Mouse (Mus musculus) B cell, adult 2 months (primary cell): ENCODE data around the gene Dpep2nb.
"Not testable (repeated sequence)": the region's sequence is repeated elsewhere in the genome, so short reads cannot be mapped to it uniquely, and the experiment has no call there.

Experiments used
- DNase-seq, 2 experiments: peaks; one replicate each; pipeline ENCODE4 v3.0.0; 2022

The Dpep2nb gene

DNA sequence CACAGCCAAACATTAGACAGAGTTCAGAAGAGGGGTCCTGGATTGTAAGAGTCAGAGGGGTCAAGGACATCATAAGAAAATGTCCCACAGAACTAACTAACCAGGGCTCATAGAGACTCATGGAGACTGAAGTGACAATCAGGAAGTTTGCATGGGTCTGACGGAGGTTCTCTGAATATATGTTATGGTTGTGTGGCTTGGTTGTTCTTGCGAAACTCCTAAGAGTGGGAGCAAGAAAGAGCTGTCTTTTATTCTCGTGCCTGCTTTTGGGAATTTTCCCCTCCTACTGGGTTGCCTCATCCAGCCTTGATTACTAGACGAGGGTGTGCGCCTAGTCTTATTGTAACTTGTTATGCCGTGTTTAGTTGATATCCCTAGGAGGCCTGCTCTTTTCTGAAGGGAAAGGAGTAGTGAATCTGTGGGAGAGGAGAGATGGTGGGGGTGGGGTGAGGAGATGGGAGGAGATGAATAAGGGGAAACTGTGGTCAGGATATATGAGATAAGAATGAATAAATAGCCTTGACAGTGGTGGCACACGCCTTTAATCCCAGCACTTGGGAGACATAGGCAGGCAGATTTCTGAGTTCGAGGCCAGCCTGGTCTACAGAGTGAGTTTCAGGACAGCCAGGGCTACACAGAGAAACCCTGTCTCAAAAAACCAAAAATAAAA, 1.1 kb downstream of the Dpep2nb start:
- no peak for DNase-seq

DNA sequence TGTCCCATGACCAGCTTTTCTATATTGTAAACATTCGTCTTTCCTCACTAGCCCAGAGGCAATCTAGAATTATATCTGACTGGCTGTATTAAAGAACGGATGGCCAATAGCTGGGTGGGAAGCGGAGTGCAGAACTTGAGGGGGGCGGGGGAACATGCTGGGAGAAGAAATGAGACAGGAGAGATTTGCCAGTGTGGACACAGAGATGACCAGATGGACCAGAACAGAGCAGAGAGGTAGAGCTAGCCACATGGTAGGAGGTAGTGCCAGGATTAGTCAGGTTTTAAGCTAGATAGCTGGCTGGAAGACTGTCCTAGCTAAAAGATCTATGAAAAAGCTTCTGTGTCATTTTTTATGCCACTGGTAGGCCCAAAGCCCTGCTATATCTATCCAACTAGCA, 3.9 kb downstream of the Dpep2nb start:
- no peak for DNase-seq

DNA sequence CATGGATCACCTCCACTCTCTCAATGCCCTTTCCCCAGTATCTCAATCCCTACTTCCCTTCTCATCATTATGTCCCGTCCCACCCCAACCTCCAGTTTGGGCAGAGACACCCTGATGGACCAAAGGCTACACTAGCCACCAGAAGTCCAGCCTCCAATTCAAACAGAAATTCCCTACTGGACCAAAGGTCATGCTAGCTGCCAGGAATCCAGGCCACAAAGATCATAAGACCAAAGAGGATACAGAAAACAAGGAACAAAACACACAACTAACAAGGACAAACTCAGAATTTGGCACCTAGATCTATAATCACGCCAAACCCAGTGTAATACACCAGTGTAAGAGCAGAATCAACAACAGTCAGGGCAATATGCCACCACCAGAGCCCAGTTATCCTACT, 6.8 kb downstream of the Dpep2nb start:
- DNase-seq: no peak

DNA sequence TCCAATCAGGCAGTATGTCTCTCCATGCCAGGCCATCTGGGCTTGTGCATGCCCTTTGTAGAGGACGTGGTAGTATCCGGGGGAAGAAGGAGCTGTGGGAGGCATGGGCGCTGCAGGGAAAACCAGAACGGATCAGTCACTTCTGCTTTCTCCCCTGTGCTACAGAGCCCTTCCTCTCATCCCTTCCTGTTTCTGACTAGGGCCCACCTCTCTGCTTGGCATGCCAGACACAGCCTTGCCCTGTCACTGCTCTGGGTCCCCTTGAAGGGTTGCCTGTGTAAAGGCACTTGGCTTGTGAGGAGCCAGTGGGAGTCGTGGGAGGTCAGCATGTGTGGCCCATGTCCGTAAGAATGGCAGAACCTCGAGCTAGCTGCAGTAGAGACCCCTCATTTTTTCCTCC, 9.4 kb downstream of the Dpep2nb start:
- peak; percentile 38 for DNase-seq

DNA sequence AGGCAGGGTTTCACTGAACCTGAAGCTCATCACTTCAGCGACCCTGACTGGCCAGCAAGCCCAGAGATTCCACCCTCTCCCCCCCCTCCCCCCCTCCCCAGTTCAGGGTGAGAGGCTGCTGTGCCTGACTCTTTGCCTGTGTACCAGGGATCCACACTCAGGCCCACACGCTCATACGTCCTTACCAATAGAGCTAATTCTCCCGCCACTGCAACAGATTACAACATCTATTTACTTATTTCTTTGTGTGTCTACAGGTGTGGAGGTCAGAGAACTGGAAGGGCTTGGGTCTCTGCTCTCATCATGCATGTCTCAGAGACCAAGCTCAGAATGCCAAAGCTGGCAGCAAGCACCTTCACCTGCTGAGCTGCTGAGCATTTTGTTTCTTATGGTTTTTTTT, 12.5 kb downstream of the Dpep2nb start:
- no peak for DNase-seq

DNA sequence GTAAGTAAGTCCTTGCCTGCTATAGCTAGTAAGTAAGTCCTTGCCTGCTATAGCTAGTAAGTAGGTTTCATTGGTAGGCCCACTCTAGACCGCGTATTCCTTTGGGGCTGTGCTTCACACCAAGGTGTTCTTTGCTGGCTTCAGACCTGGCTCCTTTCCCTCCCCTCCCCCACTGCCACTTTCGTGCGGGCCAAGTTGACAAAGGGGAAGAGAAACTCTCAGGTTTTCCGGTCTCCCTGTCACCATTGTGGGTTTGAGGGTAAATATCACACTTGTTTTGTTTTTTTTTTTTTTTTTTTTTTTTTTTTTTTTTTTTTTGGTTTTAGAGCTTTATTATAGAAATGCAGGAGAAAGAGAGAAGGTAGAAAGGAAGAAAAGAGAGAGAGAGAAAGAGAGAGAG, 13.3 kb downstream of the Dpep2nb start:
- peak; percentile 92 to 94 for DNase-seq

DNA sequence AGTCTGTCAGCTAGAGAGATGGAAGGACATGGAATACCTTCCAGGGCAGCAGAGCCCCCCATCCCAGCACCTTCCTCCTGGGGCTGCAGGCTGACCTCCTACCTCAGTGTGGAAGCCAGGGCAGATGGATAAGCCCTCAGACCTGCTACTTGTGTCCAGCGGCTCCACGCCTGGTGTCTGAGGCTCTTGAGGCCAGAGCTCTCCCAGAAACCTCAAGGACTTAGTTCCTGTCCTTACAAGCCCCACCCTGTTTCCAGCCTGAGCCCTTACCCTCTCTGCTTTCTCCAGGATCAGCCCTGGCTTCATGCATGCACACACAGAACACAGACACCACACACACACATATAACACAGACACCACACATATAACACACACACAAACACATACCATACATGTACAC, 14.2 kb downstream of the Dpep2nb start:
- DNase-seq: no peak

DNA sequence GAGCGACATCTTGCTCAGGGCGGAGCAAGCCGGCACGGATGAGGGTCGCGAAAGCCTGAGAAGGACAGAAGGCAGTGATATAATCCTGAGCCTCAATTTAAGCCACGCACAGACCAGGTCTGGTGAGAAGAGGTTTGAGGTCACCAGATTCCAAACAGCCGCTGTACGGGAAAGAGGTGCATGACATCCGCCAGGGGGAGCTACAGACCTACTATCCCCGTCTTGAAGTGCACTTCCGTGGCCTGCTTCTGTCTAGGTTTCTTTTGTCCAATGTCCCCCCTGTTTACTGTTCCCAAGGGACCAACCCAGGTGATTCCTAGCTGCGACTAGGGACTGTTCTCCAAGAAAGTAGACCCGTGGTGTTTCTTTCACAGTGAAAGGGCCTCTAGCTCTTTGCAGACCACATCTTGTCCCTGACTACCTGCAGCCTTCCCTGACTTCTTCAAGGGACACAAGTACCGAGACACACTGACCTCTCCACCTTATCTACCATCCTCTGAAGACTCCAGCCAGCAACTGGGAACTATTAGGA, 14.9 kb downstream of the Dpep2nb start, which contains the start of gene Dus2:
TSS of gene Dus2 (plus strand) at position 482 of the 532 bp plus-strand sequence.
- DNase-seq: peak; percentile 92 to 93

DNA sequence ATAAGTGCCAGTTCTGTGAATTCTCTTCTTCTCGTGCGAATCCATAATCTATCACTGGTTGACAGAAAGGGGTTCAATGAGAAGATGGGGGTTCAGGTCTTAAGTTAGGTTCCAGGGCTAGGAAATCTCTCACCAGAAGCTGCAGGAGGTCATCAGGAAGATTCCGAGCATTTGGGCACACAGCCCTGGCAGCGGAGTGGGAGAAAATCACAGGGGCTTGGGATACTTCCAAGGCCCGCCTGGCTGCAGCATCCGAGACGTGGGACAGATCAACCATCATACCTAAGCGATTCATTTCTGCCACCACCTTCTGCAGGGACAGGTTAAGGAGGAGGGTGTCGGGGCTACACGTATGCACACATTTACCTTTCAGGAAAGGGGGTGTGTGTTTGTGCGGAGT, 17.2 kb downstream of the Dpep2nb start:
- no peak for DNase-seq

DNA sequence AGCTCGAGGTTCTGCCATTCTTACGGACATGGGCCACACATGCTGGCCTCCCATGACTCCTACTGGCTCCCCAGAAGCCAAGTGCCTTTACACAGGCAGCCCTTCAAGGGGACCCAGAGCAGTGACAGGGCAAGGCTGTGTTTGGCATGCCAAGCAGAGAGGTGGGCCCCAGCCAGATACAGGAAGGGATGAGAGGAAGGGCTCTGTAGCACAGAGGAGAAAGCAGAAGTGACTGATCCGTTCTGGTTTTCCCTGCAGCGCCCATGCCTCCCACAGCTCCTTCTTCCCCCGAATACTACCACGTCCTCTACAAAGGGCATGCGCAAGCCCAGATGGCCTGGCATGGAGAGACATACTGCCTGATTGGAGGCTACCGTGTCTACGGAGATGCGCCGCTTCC, 22.4 kb downstream of the Dpep2nb start:
- not testable (repeated sequence) for DNase-seq

DNA sequence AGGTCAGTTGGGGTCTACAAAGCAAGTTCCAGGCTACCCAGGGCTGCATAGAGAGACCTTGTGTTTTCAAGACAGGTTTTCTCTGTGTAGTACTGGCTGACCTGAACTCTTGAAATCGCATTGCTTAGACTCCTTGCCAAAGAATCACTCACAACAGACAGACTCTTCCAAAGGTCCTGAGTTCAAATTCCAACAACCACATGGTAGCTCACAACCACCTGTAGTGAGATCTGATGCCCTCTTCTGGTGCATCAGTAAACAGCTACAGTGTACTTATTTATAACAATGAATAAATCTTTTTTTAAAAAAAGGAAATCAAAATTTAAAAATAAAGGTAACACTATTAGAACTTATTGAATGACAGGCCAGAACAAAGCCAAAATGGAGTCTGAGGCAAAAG, 24.6 kb downstream of the Dpep2nb start:
- no peak for DNase-seq

DNA sequence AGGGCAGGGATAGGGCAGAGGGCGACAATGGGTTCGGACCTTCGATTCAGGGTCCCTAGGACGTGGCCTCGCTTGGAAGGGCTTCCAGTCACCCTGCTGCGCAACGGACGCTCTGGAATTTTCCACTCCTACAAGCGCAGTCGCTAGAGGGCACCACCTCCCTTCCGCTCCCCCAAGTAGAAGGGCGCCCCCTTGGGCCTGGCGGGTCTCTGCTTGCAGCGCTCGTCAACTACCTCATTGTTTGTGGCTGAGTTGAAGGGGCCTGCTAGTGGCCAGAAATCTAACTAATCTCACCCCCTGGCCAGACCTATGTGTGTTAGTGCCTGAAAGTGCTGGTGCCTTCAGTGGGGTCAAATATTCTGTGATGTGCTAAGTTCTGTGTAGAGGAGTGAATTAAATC, 26.4 kb downstream of the Dpep2nb start, which contains the start of gene Dpep3:
TSS of gene Dpep3 (minus strand) at position 105 of the 400 bp plus-strand sequence.
- no peak for DNase-seq

DNA sequence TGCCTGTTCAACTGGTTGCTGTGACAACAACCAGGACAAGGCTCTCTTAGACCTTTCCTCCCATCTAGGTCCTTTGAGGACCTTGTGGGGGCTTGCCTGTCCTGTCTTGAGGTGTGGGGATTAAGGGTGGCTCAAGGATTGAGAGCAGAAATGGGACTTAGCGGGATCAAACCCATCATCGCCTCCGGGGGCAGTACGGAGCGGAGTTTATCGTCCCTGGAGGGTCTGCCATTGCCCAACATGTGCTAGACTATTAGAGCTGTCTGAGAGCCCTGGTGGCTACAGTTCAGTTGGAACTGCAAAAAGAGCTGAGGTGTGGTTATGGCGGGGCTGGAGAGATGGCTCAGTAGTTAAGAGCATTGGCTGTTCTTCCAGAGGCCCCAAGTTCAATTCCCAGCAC, 30.4 kb downstream of the Dpep2nb start:
- no peak for DNase-seq

DNA sequence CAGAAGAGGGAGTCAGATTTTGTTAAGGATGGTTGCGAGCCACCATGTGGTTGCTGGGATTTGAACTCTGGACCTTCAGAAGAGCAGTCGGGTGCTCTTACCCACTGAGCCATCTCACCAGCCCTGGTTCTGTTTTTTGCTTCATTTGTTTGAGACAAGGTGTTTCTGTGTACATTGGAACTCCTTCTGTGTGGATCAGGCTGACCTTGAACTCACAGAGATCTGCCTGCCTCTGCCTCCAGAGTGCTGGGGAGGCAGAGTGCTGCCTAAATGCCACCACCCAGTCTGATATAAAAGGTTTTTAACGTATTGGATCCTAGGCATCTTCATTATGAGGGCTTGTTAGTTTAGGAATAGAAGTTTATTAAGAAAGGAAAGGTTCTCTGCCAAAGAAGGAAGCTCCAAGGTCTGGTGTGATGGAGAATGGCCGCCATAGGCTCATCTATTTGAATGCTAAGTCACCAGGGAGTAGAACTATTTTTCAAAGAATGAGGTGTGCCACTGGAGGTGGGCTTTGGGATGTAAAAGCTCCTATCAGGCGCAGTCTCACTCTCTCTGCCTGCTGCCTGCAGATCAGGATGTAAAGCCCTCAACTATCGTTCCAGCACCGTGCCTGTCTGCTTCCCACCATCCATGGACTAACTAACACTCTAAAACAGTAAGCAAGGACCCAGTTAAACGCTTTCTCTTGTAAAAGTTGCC, 34.6 kb downstream of the Dpep2nb start:
- no peak for DNase-seq

DNA sequence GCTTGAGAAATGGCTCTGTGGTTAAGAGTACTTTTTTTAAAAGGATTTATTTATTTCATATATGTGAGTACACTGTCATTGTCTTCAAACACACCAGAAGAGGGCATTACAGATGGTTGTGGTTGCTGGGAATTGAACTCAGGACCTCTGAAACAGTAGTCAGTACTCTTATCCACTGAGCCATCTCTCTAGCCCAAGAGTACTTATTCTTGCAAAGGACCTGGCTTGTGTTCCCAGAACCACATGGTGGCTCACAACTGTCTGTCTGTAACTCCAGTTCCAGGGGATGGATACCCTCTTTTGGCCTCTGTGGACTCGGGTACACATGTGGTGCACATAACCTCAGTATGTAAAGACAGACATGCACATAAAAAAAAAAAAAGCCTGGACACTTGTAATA, 36.4 kb downstream of the Dpep2nb start:
- no peak for DNase-seq

DNA sequence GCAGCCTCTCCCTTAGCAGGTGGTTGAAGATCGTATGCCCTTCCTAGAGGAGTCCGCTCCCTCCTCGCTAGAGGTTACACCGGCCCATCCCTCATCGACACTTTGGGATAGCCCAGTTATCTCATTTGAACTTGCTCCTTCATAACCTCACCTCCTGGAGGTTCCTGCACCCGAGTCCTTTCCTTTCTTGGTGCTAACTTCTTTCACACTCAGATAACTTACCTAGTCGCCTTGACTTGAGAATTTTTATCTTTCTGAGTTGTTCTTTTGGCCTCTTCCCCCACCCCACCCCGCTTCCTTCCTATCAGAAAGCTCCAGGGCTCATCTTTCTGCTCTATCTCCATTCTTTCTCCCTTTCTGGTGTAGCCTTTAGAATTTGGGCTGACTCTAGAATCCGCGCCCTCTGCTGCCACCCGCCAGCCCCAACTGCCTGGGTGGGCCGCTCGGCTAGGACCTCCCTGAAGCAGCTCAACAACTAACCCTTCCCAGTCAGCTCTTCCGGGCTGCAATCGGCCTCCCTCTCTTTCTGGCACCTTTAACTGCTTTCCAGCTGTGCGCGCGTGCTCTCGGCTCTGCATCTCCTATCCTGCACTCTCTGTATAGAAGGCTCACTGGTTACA, 39.0 kb downstream of the Dpep2nb start:
- DNase-seq: peak; percentile 14

DNA sequence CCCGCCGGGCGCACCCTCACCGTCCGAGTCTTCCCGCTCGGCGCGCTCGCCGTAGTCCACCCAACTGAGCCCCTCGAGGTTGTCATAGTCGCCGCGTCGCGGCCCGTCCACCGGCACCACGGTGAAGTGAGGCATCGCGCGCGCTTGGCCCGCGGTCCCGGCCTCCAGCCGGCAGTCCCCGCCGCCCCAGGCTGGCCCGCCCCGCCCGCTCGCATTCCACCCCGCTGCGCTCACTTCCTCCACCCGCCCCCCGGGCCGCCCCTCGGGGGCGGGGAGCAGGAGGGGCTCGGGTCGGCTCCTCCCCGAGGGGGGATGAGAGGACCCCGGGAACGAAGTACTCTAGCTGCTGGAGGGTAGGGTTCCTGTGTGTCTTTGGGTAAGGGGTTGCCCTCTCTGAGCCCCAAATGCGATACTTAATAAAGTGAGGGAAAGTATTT, 39.9 kb downstream of the Dpep2nb start, which contains the start of gene Slc12a4:
TSS of gene Slc12a4 (minus strand) at position 193 of the 437 bp plus-strand sequence.
- peak; percentile 77 to 79 for DNase-seq

DNA sequence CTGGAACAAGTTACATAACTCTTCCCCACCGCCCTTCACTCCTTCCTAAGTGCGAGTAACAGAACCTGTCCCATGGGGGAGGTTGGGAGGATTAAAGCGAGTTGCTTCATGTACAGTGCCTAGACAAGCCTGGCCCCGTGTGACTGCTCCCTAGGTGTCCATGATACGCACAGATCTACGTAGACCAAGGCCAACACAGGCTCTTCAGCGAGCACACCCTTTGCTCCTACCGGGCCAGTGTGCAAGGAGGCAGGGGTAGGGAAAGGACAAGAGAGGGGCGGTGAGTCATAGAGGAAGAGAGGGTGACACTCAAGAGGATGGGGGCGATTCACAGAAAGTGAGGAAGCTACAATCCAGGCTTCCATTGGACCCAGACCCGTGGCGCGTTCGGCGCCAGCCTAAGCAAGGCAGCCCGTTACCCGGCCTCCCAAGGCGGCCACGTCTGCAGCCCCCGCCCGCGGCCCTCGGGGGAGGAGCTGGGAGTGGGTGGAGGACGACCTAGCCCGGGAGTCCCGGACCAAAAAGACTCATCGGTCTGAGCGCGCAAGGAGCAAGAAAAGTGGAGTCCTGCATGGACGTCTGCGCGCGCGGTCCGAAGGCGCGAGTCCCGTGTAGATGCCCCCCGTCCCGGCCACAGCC, 40.4 kb downstream of the Dpep2nb start:
- peak; percentile 45 to 52 for DNase-seq

DNA sequence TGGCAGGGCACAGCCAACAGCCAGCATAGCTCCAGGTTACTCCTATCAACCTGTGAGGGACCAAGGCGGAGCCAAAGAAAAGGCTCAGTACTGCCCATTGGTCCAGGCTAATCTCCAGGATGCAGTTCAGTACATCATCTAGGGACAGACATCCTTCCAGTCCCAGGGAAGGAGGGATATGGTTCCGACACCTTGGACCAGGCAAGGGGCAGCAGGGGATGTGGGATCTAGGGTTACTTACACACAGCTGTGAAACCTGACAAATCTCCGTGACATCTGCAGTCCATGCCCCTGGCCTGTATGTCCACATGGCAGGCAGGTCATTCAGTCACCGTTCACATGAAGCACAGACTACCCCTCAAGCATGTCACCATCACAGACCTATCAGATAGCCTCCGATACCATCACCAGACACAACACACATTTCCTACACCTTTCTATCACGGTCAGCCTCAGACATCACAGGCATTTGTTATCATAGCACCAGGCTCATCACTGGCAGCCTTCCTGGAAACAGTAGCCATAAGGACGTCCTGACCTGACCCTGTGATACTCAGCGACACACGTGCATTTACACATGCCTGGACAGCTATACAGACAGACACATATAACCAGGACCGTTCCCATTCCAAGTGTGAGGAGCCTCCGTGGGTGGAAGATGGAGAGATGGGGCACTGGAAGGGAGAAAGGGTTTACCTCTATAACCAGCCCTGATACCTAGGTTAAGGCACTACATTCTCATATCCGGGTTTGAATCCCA, 41.1 kb downstream of the Dpep2nb start:
- no peak for DNase-seq

DNA sequence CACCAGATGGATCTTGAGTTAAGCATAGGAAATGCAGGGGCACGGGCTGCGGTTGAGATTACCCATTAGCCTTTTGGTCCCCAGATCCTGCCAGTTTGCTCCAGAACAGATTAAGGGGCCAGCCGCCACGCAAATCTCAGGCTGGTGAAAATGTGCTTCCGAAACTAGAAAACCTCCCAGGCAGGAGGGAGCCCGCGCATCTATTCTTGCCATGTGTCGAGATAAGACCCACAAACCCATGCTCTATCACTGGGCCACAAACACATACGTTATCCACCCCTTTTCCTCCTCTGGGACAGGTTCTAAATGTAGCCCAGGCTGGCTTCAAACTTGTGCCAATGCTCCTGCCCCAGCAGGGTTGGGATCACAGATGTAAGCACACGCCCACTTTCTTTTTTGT, 44.2 kb downstream of the Dpep2nb start:
- no peak for DNase-seq

DNA sequence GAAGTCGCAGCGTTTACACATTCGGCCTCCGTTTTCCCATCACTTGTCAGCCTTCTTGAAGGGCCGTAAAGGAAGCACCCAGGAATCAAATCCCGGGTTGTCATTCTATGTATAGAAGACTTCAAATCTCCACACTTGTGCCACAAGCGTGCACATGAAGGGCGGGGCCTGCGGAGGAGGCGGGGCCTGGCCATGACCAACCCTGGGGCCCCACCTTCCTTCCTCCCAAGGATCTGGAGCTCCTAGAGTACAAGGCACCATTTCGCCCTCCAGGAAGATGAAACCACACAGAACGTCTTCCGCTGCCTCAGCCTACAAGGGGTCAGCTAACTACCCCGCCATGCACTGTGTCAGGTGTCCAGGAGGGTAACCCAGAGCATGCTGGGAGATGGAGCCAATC, 44.7 kb downstream of the Dpep2nb start:
- no peak for DNase-seq

DNA sequence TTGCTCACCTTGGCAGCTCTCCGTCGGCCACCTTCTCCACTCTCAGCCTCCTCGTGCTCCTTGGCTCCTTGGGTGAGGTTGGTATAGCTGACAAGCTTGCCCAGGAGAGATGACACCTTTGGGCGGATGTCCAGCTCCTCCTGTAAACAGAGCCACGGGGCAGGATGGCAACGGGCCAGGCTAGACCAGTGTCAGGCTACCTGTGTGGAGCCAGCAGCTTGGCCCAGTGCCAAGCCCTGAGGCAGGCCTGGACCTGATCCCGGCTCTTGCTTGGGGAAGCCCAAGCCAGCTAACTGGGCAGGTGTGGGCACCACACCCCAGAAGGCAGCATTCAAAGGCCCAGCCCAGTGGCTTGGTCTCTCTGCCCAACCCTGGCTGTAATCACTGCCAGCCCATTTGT, 46.4 kb downstream of the Dpep2nb start:
- no peak for DNase-seq
